Mouse (Mus musculus) ES-Bruce4 (cell line): ENCODE results near the gene Alb.

Experiments used
- CTCF ChIP-seq: IDR thresholded peaks from one replicate; pipeline ENCODE4 v1.8.1; 2011; ENCODE audit warnings: low read depth, low read length
- POLR2A ChIP-seq: IDR thresholded peaks from one replicate; pipeline ENCODE4 v1.8.1; 2011; ENCODE audit warnings: low read length; ENCODE audit not compliant: insufficient read depth

- TF ChIP-seq CTCF, result no peak
- no peak for TF ChIP-seq POLR2A
Observed at GRCm38 (mm10) chr5:90494308-90494707, 33.6 kb downstream of the Alb start.
